Mouse (Mus musculus): Measurements from ENCODE around the gene Gtpbp1. TPM values are rescaled to one million over a fixed set of nuclear protein-coding genes. Genes with fewer than 3 reads are reported as not detected.
"Not testable (repeated sequence)": the region's sequence is repeated elsewhere in the genome, so short reads cannot be mapped to it uniquely, and the experiment has no call there.

Gene Gtpbp1
- polyA plus RNA-seq, 1 experiment = 35.3 TPM

DNA sequence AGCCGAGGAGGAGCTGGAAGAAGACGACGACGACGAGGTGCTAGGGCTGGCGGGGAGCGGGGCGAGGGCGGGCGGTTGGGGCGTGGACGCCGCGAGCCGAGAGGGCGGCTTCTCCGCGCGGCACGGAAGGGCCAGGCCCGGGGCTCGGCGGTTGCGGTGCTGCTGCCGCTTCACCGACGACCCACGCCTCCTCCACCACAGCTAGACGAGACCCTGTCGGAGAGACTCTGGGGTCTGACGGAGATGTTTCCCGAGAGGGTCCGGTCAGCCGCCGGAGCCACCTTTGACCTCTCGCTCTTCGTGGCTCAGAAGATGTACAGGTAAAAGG, 19.7 kb upstream of the Gtpbp1 start:
- WGBS = under 1% methylated on average over 37 of the region's 37 CpGs
- no peaks in the 10 kb centered on the region for H3K27me3 ChIP-seq (replicated peaks; ENCODE audit: control insufficient read depth, insufficient read depth, low read length)
- H3K27ac ChIP-seq (ENCODE audit: insufficient read depth, low read depth, low read length) = no peak overlapping the region
- H3K4me1 ChIP-seq (ENCODE audit: control insufficient read depth, insufficient read depth, low read length) = no peaks in the 10 kb centered on the region; the same call in 1 of the 2 replicates
- H3K36me3 ChIP-seq (ENCODE audit: control insufficient read depth, insufficient read depth, low read length) = peaks cover 2% of the 10 kb centered on the region; the same call in 1 of the 2 replicates
- TF ChIP-seq CTCF (conservative IDR thresholded peaks at IDR 0.05; ENCODE audit: insufficient read depth, insufficient read length, low read depth, low read length) (no peak), POLR2A (IDR thresholded peaks at IDR 0.05; ENCODE audit: low read depth, low read length) (no peak)
- DNase-seq = no peak
- peak overlapping the region; percentile 75 for H3K4me3 ChIP-seq (ENCODE audit: insufficient read depth, low read depth, low read length)

DNA sequence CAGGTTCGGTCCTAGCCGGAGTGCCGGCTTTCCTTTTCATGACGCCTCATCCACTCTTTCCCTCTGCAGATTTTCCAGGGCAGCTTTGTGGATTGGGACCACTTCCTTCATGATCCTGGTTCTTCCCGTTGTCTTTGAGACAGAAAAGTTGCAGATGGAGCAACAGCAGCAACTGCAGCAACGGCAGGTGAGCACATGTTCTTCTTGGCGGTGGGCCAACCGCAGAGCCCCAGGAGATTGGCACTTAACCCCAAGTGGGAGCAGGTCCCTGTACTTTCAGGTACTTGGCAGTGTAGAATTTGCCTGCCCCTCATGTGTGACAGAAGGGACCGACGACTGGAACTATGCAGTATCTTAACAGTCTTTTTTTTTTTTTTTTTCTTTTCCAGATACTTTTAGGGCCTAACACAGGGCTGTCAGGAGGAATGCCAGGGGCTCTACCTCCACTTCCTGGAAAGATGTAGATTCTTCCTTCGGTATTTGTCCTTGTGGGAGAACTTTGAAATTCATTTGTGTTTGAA, 18.8 kb upstream of the Gtpbp1 start:
- not testable (repeated sequence) for H3K36me3 ChIP-seq (ENCODE audit: control insufficient read depth, insufficient read depth, low read length); H3K4me3 ChIP-seq (ENCODE audit: insufficient read depth, low read depth, low read length); H3K27ac ChIP-seq (ENCODE audit: insufficient read depth, low read depth, low read length); H3K27me3 ChIP-seq (replicated peaks; ENCODE audit: control insufficient read depth, insufficient read depth, low read length); H3K4me1 ChIP-seq (ENCODE audit: control insufficient read depth, insufficient read depth, low read length)
- 56% methylated on average over 11 of the region's 11 CpGs for WGBS
- DNase-seq = peak; percentile 40

DNA sequence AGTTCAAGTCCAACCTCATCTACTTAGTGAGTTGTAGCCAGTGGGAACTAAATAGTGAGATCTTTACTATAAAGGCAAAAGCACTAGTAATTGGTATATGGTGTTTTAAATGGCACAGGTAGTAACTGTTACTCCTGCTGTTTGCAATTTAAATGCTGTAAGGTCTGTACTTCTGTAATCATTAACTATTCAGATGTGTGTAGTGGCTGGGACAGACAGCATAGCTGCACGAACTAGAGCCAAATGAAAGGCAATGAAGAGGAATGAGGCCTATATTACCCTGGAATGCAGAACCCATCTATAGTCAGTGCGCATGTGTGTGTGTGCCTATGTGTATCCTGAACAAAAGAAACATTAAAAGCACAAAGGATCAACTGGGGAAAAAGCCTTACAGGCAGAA, 12.7 kb upstream of the Gtpbp1 start:
- peaks cover 2% of the 10 kb centered on the region; the same call in 1 of the 2 replicates for H3K36me3 ChIP-seq (ENCODE audit: control insufficient read depth, insufficient read depth, low read length)
- H3K4me3 ChIP-seq (ENCODE audit: insufficient read depth, low read depth, low read length) = no peak overlapping the region
- peak; percentile 50 for DNase-seq
- TF ChIP-seq POLR2A (IDR thresholded peaks at IDR 0.05; ENCODE audit: low read depth, low read length) (no peak), CTCF (conservative IDR thresholded peaks at IDR 0.05; ENCODE audit: insufficient read depth, insufficient read length, low read depth, low read length) (no peak)
- peaks cover 14% of the 10 kb centered on the region; the same call in 1 of the 2 replicates for H3K4me1 ChIP-seq (ENCODE audit: control insufficient read depth, insufficient read depth, low read length)
- H3K27me3 ChIP-seq (replicated peaks; ENCODE audit: control insufficient read depth, insufficient read depth, low read length) = no peaks in the 10 kb centered on the region
- peak overlapping the region; percentile 54; the same call in 1 of the 2 replicates for H3K27ac ChIP-seq (ENCODE audit: insufficient read depth, low read depth, low read length)
- 44% methylated on average over 2 of the region's 2 CpGs for WGBS

DNA sequence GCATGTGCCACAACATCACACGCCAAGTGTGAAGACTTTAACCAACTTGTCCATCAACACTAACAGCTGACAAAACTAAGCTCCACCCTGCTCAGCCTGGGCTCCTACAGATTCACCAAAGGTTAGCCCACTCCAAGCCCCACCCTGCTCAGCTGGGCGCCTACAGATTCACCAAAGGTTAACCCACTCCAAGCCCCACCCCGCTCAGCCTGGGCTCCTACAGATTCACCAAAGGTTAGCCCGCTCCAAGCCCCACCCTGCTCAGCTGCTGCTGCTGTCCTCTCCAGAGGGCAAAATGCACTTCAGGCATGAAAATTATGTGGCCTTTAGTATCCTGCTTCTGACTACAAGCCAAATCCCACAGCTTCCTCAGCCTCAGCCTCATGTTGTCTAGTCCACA, 8.7 kb upstream of the Gtpbp1 start:
- Histone ChIP-seq H3K4me1 (ENCODE audit: control insufficient read depth, insufficient read depth, low read length) (peaks cover 40% of the 10 kb centered on the region), H3K27ac (ENCODE audit: insufficient read depth, low read depth, low read length) (no peak overlapping the region), H3K4me3 (ENCODE audit: insufficient read depth, low read depth, low read length) (no peak overlapping the region), H3K36me3 (ENCODE audit: control insufficient read depth, insufficient read depth, low read length) (no peaks in the 10 kb centered on the region), H3K27me3 (replicated peaks; ENCODE audit: control insufficient read depth, insufficient read depth, low read length) (no peaks in the 10 kb centered on the region)
- peak; percentile 67 for DNase-seq
- 62% methylated on average over 4 of the region's 4 CpGs for WGBS
- TF ChIP-seq CTCF (conservative IDR thresholded peaks at IDR 0.05; ENCODE audit: insufficient read depth, insufficient read length, low read depth, low read length) (no peak), POLR2A (IDR thresholded peaks at IDR 0.05; ENCODE audit: low read depth, low read length) (no peak)

DNA sequence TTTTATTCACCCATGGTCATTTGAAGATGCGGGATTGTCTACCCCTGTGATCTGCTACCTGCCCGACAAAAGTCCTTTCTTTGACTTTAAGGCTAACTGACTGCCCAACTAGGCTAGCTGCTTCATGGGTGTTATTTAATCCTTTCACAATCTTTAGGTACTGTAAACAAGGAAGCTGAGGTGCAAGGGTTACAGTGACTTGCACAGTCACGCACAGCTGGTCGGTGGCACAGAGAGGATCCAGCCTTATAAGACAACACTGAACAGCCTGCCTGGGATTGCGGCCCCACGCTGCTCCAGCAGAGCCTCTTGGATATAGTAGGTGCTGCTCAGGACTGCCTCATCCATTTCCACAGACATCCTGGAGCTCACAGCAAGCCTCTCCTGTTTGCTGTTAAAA, 7.5 kb upstream of the Gtpbp1 start:
- TF ChIP-seq CTCF (conservative IDR thresholded peaks at IDR 0.05; ENCODE audit: insufficient read depth, insufficient read length, low read depth, low read length) (no peak), POLR2A (IDR thresholded peaks at IDR 0.05; ENCODE audit: low read depth, low read length) (no peak)
- Histone ChIP-seq H3K36me3 (ENCODE audit: control insufficient read depth, insufficient read depth, low read length) (no peaks in the 10 kb centered on the region), H3K4me3 (ENCODE audit: insufficient read depth, low read depth, low read length) (no peak overlapping the region), H3K27me3 (replicated peaks; ENCODE audit: control insufficient read depth, insufficient read depth, low read length) (no peaks in the 10 kb centered on the region), H3K27ac (ENCODE audit: insufficient read depth, low read depth, low read length) (no peak overlapping the region), H3K4me1 (ENCODE audit: control insufficient read depth, insufficient read depth, low read length) (peaks cover 33% of the 10 kb centered on the region)
- peak; percentile 38 for DNase-seq
- WGBS = 66% methylated on average over 6 of the region's 6 CpGs

DNA sequence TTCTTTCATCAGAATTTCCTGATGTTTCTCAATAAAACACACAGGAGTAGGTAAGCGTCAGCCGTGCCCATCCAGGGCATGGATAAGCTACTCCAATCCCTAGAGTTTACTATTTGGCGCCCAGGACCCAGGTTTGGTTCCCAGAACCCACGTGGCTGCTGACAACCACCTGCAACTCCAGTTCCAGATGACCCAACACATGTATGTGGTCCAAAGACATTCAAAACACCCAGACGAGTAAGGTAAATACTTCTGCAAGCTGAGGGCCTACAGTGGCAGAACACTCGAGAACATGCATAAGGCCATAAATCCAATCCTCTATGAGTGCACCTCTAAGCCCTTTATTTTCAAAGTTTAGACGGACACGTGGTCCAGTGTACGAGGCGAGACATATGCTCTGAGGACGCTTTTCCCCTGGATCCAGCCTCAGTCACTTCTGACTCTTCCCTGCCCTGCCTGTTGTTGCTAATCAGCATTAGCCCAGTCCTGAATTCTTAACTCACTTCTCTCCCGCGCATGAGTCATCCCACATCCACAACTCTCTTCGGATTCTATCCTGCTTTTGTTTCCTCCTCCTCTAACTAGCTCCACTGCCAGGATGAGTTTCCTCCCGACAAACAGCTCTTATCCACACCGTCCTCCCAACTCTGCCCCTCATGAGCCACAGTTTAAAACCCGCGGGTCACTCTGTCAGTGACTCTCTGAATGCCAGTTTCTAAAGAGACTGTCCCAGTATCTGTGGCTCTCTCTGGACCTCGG, 6.8 kb upstream of the Gtpbp1 start:
- no peak overlapping the region for H3K27ac ChIP-seq (ENCODE audit: insufficient read depth, low read depth, low read length)
- no peaks in the 10 kb centered on the region for H3K36me3 ChIP-seq (ENCODE audit: control insufficient read depth, insufficient read depth, low read length)
- TF ChIP-seq POLR2A (IDR thresholded peaks at IDR 0.05; ENCODE audit: low read depth, low read length) (no peak), CTCF (conservative IDR thresholded peaks at IDR 0.05; ENCODE audit: insufficient read depth, insufficient read length, low read depth, low read length) (no peak)
- DNase-seq = no peak
- H3K4me1 ChIP-seq (ENCODE audit: control insufficient read depth, insufficient read depth, low read length) = peaks cover 33% of the 10 kb centered on the region
- 55% methylated on average over 19 of the region's 19 CpGs for WGBS
- H3K27me3 ChIP-seq (replicated peaks; ENCODE audit: control insufficient read depth, insufficient read depth, low read length) = no peaks in the 10 kb centered on the region
- no peak overlapping the region for H3K4me3 ChIP-seq (ENCODE audit: insufficient read depth, low read depth, low read length)

DNA sequence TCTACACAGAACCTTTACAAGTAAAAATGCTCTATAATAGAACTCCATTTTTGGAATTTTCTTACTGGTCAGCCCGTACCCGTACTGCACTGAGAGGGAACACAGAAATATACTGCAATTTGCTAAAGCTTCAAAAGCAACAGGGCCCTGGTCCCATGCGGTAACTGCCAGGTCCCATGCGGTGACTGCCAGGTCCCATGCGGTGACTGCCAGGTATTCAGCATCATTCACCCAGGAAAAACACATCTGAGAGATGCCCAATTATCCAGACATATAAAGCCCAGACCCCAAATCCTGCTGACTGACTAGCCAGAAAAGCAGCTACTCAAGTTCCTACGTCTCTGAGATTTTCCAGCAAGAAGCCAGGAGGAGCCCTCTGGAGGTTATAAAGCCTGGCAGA, 6.0 kb upstream of the Gtpbp1 start:
- H3K27ac ChIP-seq (ENCODE audit: insufficient read depth, low read depth, low read length) = no peak overlapping the region
- no peaks in the 10 kb centered on the region for H3K36me3 ChIP-seq (ENCODE audit: control insufficient read depth, insufficient read depth, low read length)
- no peaks in the 10 kb centered on the region for H3K27me3 ChIP-seq (replicated peaks; ENCODE audit: control insufficient read depth, insufficient read depth, low read length)
- peaks cover 33% of the 10 kb centered on the region for H3K4me1 ChIP-seq (ENCODE audit: control insufficient read depth, insufficient read depth, low read length)
- 60% methylated on average over 6 of the region's 6 CpGs for WGBS
- no peak for DNase-seq
- H3K4me3 ChIP-seq (ENCODE audit: insufficient read depth, low read depth, low read length) = no peak overlapping the region
- TF ChIP-seq CTCF (conservative IDR thresholded peaks at IDR 0.05; ENCODE audit: insufficient read depth, insufficient read length, low read depth, low read length) = no peak
- TF ChIP-seq POLR2A (IDR thresholded peaks at IDR 0.05; ENCODE audit: low read depth, low read length) = no peak
